Mouse (Mus musculus): ENCODE data around the gene Epha2.

The Epha2 gene

DNA sequence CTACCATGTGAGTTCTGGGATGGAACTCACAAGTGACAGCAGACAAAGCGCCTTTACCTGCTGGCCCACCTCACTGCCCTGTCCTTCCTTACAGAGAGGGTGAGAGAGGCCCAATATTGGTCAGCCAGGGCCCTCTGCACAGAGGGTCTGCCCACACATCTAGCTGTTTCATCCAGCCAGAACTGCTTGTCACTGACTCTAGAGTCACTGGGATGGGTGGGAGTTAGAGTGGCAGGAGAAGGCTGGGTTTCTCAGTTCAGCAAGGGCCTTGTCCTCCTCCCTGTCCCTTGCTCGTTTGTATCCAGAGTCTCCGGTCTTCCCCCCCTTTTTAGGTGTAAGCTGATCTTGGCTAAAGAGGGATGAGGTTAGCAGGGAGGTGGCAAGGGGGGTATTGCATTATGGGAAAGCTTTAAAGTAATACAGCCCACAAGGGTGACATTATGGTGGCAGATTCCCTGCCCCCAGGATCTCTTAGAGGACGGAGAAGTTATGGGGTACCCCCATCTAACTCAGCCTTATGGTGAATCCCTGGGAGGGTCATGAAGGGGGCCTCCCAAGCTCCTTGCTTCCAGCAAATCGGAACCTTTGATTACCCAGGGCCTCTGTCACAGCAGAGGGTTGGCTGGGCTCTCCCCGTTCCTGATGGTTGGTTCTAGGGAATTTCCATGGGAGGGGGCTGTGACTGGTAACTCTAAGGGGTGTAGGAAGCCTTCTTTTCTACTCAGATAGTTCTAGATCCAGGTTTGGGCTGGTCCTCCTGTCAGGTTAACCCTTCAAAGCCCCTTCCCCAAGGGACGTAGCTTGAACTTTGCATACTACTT, 2.6 kb downstream of the Epha2 start:
- no peak for ATAC-seq (ENCODE audit: low TSS enrichment)

DNA sequence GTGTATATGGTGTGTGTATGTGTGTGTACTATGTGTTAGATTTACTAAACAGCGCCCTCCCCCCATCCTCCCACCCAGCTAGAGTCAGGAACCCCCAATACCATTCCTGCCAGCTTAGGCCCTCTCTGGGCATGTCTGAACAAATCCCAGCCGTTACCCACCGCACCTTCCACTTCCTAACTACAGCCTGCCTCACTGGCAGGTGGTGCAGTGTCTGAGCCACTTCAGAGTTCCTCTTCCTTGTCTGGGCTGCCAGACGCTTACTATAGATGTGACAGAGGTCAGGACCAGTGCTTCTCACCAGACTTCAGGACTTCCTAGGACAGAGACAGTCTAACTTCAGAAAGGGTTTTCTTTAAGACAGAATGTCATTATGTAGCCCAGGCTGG, 3.2 kb downstream of the Epha2 start:
- no peak for ATAC-seq (ENCODE audit: low TSS enrichment)

DNA sequence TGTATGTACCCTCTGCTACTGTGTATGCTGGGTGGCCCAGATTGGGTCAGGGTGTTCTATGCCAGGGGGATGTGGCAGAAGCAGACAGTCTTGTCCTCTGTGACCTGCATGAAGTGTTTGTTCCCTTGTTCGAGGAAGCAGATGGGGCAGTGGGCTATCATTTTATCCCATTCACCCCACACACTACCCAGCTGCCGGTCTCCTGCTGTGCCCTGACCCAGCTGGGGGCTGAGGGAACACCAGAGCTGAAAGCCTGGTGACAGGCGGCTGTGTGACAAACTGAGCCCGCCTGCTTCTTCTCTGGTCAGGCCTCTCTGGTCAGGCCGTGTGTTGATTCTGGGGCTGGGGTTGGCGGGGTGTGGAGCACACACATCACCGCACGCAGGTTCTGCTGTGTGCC, 5.0 kb downstream of the Epha2 start:
- no peak for ATAC-seq (ENCODE audit: low TSS enrichment)

DNA sequence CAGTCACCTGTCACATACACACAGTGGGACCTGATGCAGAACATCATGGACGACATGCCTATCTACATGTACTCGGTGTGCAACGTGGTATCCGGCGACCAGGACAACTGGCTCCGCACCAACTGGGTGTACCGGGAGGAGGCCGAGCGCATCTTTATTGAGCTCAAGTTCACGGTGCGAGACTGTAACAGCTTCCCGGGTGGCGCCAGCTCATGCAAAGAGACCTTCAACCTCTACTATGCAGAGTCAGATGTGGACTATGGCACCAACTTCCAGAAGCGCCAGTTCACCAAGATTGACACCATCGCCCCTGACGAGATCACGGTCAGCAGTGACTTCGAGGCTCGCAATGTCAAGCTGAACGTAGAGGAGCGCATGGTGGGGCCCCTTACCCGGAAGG, 7.3 kb downstream of the Epha2 start:
- ATAC-seq (ENCODE audit: low TSS enrichment), result no peak

DNA sequence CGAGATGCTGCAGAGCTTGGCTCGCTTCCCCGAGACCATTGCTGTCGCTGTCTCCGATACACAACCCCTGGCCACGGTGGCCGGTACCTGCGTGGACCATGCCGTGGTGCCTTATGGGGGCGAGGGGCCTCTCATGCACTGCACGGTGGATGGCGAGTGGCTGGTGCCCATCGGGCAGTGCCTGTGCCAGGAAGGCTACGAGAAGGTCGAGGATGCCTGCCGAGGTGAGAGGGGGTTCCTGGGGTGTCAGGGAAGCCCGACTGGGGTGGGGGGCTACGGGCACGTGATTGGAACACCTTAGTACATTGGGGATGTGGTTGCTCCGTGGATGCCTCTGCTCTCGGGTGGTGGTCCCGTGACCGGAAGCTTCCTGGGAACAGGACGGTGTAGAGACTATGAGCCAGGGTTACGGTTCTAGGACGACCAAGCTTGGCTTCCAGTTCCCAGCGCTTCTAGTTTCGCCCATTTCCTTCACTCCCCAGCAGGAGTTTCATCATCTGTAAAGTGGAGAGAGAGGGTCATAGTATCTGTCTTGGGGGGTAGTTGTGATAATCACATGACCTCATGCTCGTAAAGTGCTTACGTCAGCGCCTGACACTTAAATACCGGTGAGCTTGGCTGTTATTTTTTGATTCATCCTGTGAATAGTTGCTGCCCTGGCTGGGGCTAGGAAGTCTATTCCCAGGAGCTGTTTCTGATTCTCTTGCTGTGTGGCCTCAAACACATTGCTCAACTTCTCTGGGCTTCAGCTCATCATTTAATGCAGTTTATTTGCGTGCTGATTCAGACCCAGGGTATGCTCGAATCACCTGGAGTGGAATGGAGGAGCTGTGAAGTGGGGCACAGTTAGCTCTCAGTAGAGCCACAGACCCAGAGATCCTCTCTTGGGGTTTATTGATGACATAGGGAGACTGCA, 8.1 kb downstream of the Epha2 start:
- ATAC-seq (ENCODE audit: low TSS enrichment), result no peak

DNA sequence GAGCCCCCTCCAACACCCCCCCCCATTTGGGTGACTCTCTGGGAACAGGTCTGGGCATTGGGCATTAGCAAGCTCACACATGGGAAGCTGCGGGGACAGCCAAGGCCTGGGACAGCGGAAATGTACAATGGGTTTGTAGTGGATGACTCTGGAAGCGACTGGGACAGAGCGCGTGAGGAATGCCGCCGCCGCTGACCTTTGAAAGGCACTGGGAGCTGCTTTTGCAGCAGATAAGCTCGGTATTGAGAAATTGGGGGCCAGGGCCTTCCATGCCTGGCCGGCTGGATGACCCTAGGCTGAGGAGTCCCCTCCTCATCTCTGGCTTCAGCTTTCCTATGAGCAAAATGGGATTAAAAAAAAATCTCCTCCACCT, 8.7 kb downstream of the Epha2 start:
- ATAC-seq (ENCODE audit: low TSS enrichment), result no peak

DNA sequence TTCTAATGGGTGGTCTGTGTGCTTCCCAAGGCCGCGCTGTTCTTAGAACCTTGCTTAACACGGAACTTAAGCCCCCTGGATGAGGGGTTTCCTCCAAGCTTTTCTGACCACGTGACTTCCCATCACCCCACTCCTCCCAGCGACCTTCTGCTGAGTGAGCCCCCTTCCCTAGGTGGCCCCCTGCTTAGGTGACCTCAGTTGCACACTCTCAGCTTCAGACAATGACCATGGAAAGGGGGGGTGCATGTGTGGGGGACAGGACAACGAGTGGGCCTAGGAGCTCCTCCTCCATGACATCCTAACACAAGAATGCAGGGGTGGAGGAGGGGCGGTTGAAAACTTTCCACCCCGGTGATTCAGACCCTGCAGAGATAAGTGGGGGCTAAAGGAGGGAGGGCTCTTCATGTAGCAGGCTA, 9.2 kb downstream of the Epha2 start:
- ATAC-seq (ENCODE audit: low TSS enrichment), result no peak

DNA sequence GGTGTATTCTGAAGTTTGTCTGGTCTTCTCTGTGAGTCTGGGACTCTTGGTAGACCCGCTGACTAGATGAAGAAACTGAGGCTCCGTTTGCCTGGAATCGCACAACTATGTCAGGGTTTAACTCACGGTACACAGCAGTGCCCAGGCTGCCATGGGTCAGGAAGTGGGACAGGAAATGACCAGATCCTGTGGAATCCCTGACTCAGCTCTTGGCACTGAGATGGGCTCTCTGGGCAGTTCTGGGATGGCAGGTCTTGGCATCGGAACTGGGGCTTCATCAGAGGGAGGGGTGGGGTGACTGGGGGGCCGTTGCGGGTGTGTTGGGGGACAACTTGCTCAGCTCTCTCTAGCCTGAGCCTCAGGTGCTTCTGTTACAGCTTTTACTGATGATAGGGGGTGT, 10.0 kb downstream of the Epha2 start:
- no peak for ATAC-seq (ENCODE audit: low TSS enrichment)

DNA sequence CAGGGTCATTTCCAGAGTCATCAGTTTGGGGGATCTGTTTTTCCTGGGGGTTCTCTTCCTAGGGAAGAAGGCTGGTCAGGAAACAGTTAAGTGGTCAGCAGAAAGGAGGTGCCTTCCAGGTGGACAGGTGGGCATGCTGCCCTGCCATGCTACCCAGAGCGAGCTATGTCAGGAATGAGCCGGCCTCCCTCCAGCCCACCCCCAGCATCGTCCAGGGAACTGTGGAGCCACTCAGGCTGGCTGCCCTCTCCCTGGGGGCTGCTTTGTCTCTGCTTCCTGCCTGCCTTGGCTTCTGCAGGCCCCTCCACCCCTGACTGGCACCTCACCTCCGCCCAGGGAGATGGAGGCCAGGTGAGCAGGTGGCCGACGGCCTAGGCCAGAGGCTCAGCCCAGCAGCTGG, 10.5 kb downstream of the Epha2 start:
- ATAC-seq (ENCODE audit: low TSS enrichment), result no peak

DNA sequence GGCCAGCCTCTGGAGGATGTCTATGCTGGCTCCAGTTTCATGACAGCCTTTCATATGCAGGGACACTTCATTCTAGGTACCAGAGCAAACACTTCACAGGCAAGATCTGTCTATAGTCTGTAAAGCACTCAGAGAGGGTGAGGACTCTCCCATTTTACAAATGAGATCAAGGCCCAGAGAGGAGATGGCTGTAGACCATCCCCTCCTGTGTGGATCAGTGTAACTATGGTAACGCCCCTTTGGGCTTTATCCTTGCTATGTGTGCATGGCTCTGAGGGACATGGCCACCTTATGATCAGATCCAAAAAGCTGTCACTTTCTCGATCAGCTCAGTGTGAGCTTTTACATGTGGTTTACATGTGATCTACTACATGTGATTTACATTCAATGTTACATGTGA, 10.9 kb downstream of the Epha2 start:
- no peak for ATAC-seq (ENCODE audit: low TSS enrichment)

DNA sequence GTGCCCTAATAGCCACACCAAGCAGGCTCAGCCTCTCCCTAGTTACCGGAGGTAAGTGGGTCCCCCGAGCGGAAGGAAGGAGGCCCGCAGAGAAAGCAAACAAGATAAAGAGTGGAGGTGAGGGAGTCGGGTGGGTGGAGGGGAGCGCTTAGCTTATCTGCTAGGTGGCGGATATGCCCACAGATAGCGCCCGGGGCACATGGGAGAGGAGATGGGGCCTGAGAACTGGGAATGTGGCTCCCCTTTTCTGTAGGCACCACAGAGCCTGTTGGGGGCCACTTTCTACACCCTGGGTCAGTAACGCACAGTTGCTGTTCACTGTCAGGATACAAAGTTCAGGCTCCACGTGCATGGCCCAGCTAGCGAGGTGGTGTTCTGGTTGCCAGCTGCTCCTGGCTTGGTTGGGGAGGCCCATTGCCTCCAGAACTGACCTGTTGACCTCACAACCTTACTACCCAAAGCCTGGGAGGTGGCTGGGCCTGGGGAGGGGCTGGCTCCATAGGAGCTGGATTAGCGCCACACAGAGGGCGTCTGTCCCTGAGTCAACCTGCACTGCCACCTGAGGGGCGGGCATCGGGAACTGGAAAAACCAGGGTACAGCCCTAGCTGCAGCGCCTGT, 11.6 kb downstream of the Epha2 start:
- ATAC-seq (ENCODE audit: low TSS enrichment), result no peak

DNA sequence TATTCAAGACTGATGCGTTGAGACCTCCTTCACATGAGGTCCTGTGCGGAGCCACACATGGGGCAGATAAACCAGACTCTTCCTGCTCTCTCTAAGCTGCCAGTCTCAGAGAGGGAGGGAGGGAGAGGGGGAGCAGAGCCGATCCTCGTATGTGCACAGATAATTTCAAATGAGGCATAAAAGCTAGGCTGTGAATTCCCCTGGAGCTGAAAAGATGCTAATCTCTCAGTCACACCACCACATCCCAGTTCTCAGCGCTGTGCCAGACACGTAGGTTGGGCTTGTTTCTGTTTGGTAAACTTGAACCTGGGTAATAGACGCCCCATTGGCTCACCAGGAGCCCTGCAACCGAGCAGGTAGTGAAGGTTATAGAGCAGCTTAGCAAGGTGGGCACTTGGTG, 12.4 kb downstream of the Epha2 start:
- ATAC-seq (ENCODE audit: low TSS enrichment), result no peak

DNA sequence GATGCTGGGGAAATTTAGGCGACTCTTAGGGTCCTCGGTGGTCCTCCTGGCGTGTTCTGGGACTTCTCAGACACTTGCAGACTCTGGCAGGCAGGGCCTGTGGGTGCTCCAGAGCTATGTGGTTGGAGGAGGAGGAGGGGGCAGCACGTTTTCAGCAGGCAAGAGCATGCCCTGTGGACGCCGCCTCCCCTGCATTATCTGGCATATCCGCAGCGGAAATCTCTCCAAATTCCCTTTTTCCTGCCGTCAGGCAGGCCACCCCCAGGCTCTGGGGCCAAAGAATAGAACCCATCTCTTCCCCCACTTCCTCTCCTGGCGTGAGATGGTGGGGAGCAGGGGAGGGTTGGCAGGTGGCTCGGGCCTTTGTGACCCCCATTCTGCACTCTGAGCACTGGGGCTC, 12.9 kb downstream of the Epha2 start:
- ATAC-seq (ENCODE audit: low TSS enrichment), result no peak

DNA sequence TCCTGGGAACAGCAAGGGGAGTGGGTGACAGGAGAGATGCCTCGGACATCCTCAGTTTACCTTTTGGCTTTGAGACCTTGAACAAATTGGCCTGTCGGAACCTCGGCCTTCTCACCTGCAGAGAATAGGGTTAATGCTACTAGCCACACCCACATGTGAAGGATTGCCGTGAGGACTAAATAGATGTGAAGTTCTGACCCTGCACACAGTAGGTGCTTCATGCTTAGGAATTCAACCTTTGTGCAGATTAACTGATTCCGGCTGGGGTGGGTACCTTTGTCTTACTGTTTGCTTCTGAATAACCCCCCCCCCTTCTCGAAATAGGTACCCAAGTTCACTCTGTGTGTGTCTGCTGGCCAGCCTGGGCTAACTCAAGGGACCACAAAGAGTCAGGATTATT, 13.7 kb downstream of the Epha2 start:
- no peak for ATAC-seq (ENCODE audit: low TSS enrichment)

DNA sequence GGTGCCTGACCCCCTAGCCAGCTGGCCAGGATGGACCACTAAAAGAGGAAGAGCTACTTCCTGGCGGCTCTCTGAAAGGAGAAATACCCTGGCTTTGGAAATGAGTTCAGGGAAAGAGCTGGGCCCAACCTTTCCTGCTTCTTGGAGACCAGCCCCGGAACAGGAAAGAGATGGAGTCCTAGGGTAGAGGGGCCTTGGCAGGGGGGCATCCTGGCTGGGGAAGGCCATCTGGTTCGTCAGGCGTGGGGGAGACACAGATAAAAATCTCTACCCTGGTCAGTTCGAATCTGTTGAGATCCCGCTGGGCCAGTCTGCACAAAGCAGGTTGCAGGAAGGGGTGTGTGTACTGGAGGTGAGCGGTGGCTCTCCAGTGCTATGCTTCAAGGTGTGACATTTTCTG, 15.0 kb downstream of the Epha2 start:
- ATAC-seq (ENCODE audit: low TSS enrichment), result no peak

DNA sequence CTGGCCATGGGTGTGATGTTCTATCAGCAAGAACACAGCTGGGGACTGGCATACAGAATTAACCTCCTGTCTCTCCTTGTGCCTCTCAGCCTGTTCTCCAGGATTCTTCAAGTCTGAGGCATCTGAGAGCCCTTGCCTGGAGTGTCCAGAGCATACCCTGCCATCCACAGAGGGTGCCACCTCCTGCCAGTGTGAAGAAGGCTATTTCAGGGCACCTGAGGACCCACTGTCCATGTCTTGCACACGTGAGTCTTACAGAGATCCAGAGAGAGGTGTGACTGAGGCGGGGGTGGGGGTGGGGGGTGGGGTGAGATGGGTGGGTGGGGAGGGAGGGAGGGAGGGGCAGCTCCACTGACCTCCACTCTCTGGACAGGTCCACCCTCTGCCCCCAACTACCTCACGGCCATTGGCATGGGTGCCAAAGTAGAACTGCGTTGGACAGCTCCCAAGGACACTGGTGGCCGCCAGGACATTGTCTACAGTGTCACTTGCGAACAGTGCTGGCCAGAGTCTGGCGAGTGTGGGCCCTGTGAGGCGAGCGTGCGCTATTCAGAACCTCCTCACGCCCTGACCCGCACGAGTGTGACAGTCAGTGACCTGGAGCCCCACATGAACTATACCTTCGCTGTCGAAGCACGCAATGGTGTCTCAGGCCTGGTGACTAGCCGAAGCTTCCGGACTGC, 15.6 kb downstream of the Epha2 start:
- no peak for ATAC-seq (ENCODE audit: low TSS enrichment)

DNA sequence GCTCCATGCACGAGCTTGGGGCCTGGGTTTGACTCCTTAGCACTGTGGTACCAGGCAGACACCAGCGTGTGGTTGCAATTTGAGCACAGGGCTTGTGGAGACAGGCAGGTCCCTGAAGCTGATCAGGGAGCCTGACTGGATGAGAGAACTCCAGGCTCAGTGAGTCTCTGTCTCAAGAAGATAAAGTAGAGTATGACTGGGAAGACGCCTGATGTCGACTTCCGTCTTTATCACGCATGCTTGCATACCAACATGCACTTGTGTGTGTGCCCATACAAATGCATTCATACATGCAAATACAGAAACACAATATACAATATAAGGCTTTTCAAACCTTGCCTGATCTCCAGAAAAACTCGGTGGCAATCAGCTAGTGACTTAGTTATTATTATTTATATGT, 16.9 kb downstream of the Epha2 start:
- no peak for ATAC-seq (ENCODE audit: low TSS enrichment)

DNA sequence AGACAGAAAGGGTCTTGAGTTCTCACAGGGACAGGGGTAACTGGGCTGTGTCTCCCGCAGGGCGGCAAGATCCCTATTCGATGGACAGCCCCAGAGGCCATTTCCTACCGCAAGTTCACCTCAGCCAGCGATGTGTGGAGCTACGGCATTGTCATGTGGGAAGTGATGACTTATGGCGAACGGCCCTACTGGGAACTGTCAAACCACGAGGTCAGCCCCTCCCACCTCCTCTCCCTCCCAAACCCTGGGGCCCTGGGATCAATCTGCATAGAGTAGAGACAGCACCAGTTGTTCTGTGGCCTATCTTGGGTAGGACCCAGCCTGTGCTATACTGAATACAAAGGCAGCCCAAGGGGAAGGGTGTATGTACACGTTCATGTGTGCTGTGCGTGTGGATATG, 21.5 kb downstream of the Epha2 start:
- no peak for ATAC-seq (ENCODE audit: low TSS enrichment)

DNA sequence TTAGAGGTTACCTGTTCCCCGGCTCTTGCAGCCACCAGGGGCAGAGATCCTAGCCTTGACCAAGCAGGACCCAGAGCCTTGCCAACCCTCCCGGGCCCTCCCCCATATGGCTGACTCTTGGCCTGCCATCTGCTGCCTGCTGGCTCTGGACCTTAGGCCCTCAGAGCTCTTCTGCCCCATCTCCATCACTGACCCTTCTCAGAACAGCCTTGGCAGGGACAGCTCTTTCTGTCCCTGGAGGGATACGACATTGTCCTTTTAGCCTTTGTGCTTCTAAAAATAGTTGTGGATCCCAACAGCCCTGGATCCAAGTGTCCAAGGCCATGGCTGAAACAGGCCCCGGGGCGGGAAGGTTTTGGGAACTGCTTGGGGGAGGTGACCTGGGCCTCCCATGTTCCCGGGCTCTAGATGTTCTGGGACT, 23.7 kb downstream of the Epha2 start:
- ATAC-seq (ENCODE audit: low TSS enrichment), result no peak

DNA sequence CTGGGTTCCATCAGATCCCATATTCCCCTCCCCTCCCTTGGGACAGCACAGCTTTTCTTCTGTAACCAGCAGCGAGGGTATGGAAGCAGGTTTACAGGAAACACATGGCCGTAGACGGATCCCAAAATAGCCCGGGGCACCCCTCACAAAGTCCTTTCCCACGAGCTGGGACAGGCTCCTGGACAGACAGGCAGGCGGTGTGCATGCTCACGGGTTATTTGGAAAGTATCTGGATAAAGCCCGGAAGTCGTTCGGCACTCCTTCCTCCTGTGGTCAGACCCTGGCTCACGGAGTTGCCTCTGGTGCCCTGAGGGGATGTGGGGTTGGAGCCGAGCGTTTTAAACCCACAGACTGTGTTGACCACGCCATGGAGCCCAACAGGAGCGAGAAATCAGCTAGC, 24.6 kb downstream of the Epha2 start:
- no peak for ATAC-seq (ENCODE audit: low TSS enrichment)

DNA sequence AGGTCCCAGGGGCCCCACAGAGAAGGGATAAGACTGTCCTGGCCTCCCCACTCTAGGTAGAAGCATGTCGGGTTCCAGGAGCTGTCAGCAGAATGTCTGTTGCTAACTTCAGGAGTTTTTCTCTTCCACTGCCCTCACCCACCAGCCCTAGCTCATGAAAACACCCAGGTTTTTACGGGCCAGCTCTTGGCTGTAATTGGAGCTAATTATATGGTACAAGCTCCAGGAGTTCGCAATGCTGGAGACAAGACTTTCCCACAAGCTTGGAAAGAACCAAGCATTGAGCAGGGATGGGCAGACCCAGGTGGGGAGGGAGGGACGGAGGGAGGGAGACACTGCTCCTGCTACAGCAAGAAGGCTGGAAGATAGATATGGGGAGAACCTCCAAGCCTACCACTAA, 26.0 kb downstream of the Epha2 start:
- ATAC-seq (ENCODE audit: low TSS enrichment), result no peak

DNA sequence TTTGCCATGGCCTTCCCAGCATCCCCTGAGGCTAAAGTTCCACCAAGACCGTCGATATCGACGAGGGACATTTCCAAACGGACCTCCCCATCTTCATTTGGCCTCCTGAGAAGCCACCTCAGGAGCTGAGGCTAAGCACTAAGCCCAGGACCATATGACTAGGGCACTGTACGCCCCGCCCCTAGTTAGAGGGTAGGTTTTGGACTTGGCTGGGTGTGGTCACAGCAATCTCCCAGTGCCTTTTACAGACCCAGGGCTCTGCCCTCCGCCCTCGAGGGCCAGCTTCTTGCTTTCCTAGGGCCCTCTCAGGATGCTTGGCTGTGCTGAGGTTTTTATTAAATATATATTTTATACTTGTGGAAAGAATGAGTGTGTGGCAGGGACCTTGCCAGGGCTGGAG, 27.7 kb downstream of the Epha2 start:
- no peak for ATAC-seq (ENCODE audit: low TSS enrichment)
